In the genomic region with DNA sequence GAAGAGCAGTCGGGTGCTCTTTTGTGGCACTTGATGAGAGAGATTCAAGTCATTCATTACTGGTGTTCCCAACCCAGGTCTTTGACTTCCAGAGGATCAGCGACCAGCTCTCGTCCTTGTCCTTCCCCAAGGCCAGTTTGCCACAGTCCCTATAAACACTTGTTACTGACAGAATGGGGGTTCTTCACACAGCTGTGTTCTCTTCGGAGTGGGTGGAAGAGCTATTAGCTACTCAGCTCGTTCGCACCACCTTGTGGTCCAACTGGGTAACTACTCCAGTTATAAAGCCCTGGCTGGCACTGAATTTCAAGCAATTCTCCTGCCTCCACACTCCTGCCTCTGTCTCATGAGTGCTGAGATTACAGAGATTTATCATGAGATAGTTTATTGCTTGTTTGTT, we compare ENCODE assay signal across 9 mouse cellular contexts. TPM values are rescaled to one million over a fixed set of nuclear protein-coding genes. Genes with fewer than 3 reads are reported as not detected.
DNase-seq lines count a peak whose midpoint lies in the region; ATAC-seq and TF ChIP-seq lines count a peak whose summit lies in the region.
"Had no signal": no experiment of that assay in that cellular context is flagged by ENCODE, and none has a peak within 500 bp of the region (broad histone marks: within the 10 kb centered on the region; RNA-seq: fewer than 3 reads in every experiment).

No protein-coding gene starts in this region.

- WGBS in forebrain, embryonic 10.5 days: 23% methylated on average over 6 of the region's 6 CpGs
- 26% methylated on average over 6 of the region's 6 CpGs for WGBS in forebrain, embryonic 12.5 days
- WGBS in forebrain, embryonic 13.5 days: 25% methylated on average over 6 of the region's 6 CpGs
- WGBS in small intestine, adult 2 months: 21% methylated on average over 6 of the region's 6 CpGs

- H3K9ac ChIP-seq in forebrain, embryonic 12.5 days: no peak overlapping the region
- no peak overlapping the region for H3K9ac ChIP-seq in forebrain, embryonic 13.5 days
- H3K9ac ChIP-seq: neural tube, embryonic 12.5 days had no signal

- H3K4me1 ChIP-seq in forebrain, embryonic 10.5 days: peaks cover 7% of the 10 kb centered on the region; the same call in 1 of the 2 replicates
- H3K4me1 ChIP-seq in forebrain, embryonic 12.5 days: no peaks in the 10 kb centered on the region
- H3K4me1 ChIP-seq in forebrain, embryonic 13.5 days: no peaks in the 10 kb centered on the region
- peaks cover 54% of the 10 kb centered on the region for H3K4me1 ChIP-seq in megakaryocyte, embryonic 14.5 days
- H3K4me1 ChIP-seq in small intestine, adult 2 months (ENCODE audit: control insufficient read depth, insufficient read depth, insufficient read length, low read length): no peaks in the 10 kb centered on the region
- H3K4me1 ChIP-seq: neural tube, embryonic 12.5 days had no signal

- no peak overlapping the region for H3K27ac ChIP-seq in forebrain, embryonic 10.5 days
- H3K27ac ChIP-seq in forebrain, embryonic 12.5 days: no peak overlapping the region
- H3K27ac ChIP-seq in forebrain, embryonic 13.5 days: no peak overlapping the region
- no peak overlapping the region for H3K27ac ChIP-seq in small intestine, adult 2 months (ENCODE audit: insufficient read depth, low read depth, low read length)
- H3K27ac ChIP-seq: neural tube, embryonic 12.5 days had no signal

- peaks cover 6% of the 10 kb centered on the region for H3K9me3 ChIP-seq in forebrain, embryonic 10.5 days
- H3K9me3 ChIP-seq in forebrain, embryonic 12.5 days: peaks cover 6% of the 10 kb centered on the region
- H3K9me3 ChIP-seq in forebrain, embryonic 13.5 days (replicated peaks): peaks cover 10% of the 10 kb centered on the region
- peaks cover 25% of the 10 kb centered on the region for H3K9me3 ChIP-seq in megakaryocyte, embryonic 14.5 days

- TF ChIP-seq POLR2A in small intestine, adult 2 months (IDR thresholded peaks at IDR 0.05; ENCODE audit: low read depth, low read length): no peak

- no peaks in the 10 kb centered on the region for H3K27me3 ChIP-seq in forebrain, embryonic 10.5 days (ENCODE audit: poor library complexity, severe bottlenecking)
- no peaks in the 10 kb centered on the region for H3K27me3 ChIP-seq in forebrain, embryonic 12.5 days
- no peaks in the 10 kb centered on the region for H3K27me3 ChIP-seq in forebrain, embryonic 13.5 days
- no peaks in the 10 kb centered on the region for H3K27me3 ChIP-seq in megakaryocyte, embryonic 14.5 days (replicated peaks)
- no peaks in the 10 kb centered on the region for H3K27me3 ChIP-seq in small intestine, adult 2 months (ENCODE audit: control insufficient read depth, insufficient read depth, low read length)
- H3K27me3 ChIP-seq: neural tube, embryonic 12.5 days had no signal

- H3K4me2 ChIP-seq in forebrain, embryonic 12.5 days: no peak overlapping the region
- H3K4me2 ChIP-seq in forebrain, embryonic 13.5 days: no peak overlapping the region
- H3K4me2 ChIP-seq: neural tube, embryonic 12.5 days had no signal

- no peak overlapping the region for H3K4me3 ChIP-seq in forebrain, embryonic 10.5 days
- no peak overlapping the region for H3K4me3 ChIP-seq in forebrain, embryonic 12.5 days (replicated peaks)
- H3K4me3 ChIP-seq in forebrain, embryonic 13.5 days: no peak overlapping the region
- peak overlapping the region; percentile 0 for H3K4me3 ChIP-seq in megakaryocyte, embryonic 14.5 days (replicated peaks)
- no peak overlapping the region for H3K4me3 ChIP-seq in small intestine, adult 2 months (ENCODE audit: low read depth, low read length)
- H3K4me3 ChIP-seq: neural tube, embryonic 12.5 days had no signal

- H3K36me3 ChIP-seq in forebrain, embryonic 10.5 days (replicated peaks): no peaks in the 10 kb centered on the region
- no peaks in the 10 kb centered on the region for H3K36me3 ChIP-seq in forebrain, embryonic 12.5 days (replicated peaks)
- H3K36me3 ChIP-seq in forebrain, embryonic 13.5 days (ENCODE audit: poor library complexity, severe bottlenecking): no peaks in the 10 kb centered on the region
- H3K36me3 ChIP-seq in megakaryocyte, embryonic 14.5 days (replicated peaks; ENCODE audit: low read length): peaks cover 3% of the 10 kb centered on the region
- no peaks in the 10 kb centered on the region for H3K36me3 ChIP-seq in small intestine, adult 2 months (ENCODE audit: control insufficient read depth, insufficient read depth, low read length)
- H3K36me3 ChIP-seq: neural tube, embryonic 12.5 days had no signal

- intact Hi-C loops in heart, postnatal 36 days (cut with DNase I): loop anchor here (1.0 kb wide), 2 partner anchors 114 to 209 kb away; no protein-coding TSS in a partner anchor

- no peak for ATAC-seq in forebrain, embryonic 12.5 days (ENCODE audit: low FRiP score)
- peak; percentile 55; the same call in 1 of the 2 replicates for ATAC-seq in forebrain, embryonic 13.5 days

- peak; percentile 58 for DNase-seq in forebrain, embryonic 10.5 days (ENCODE audit: extremely low spot score, low spot score)
- peak; percentile 73 to 80 for DNase-seq in adrenal gland, postnatal 36 days
- peak; percentile 60 to 77 for DNase-seq in heart, postnatal 36 days
- DNase-seq in layer of hippocampus, postnatal 25 days (ENCODE audit: extremely low spot score in 1 of 2, low spot score in 1 of 2): peak; percentile 54 to 85

- peak; percentile 69; the same call in 1 of the 2 replicates for TF ChIP-seq CTCF in small intestine, adult 2 months (IDR thresholded peaks at IDR 0.05; ENCODE audit: extremely low read depth, insufficient read length, insufficient replicate concordance, low read depth, low read length)

RNA-seq across cellular contexts. Expression of a gene that starts 14.5 kb away (rescaled TPM):
- 6.2 and 6.4 TPM in 2 replicates for polyA plus RNA-seq in forebrain, embryonic 10.5 days (2016; fragmentation: Nextera tagmentation; extraction: Ambion mirVana)
- polyA plus RNA-seq in forebrain, embryonic 12.5 days (2016; fragmentation: Nextera tagmentation; extraction: Ambion mirVana): 10.5 and 10.7 TPM in 2 replicates
- 10 to 100 TPM; 52.3 to 54.4 TPM for total RNA-seq in adrenal gland, postnatal 36 days (2021)
- 9.6 and 10.7 TPM in 2 replicates for polyA plus RNA-seq in forebrain, embryonic 13.5 days (2015; fragmentation: Nextera tagmentation; extraction: Ambion mirVana)
- total RNA-seq in heart, postnatal 36 days (2021): 10 to 100 TPM; 40.1 to 42.1 TPM
- 100 to 1,000 TPM; 129 to 144 TPM for total RNA-seq in layer of hippocampus, postnatal 25 days (2021)
- polyA plus RNA-seq in megakaryocyte, embryonic 14.5 days (2012; ENCODE audit: insufficient read depth, low replicate concordance): 7.4 TPM in 1 of 2 replicates, not detected in the other
- polyA plus RNA-seq in small intestine, adult 2 months (2012; rRNA removed): 7.9 and 9.7 TPM in 2 replicates
